Mouse (Mus musculus): ENCODE measurements around the gene 1810049J17Rik.

The 1810049J17Rik gene

DNA sequence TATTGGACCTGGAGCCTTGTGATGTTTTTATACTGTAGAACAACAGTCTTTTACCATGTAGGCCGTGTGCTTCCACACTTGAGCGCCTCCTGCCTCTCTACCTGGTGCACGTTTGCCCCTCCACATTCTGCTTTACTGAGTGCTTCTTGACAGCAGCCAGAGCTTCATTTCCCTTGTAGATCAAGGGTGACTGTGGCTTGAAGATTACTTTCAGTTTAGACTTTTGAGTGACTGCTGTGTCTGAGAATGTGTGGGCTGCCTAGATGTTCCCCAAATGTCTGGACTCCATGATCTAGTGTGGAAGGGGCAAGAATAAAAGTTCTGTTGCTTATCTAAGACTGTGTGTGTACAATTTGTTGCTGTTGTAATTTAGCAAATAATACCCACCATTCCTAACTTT is 27.3 kb upstream of the 1810049J17Rik start:
- CTCF ChIA-PET: no interaction called here

DNA sequence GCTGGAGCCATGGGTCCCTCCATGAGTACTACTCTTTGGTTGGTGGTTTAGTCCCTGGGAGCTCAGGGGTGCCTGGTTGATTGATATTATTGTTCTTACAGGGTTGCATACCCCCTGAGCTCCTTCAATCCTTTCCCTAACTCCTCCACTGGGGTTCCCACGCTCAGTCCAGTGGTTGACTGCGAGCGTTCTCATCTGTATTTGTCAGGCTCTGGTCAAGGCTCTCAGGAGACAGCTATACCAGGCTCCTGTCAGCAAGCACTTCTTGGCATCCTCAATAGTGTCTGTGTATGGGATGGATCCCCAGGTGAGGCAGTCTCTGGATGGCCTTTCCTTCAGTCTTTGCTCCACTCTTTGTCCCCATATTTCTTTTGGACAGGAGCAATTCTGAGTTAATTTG is 25.2 kb upstream of the 1810049J17Rik start:
- CTCF ChIA-PET: no interaction called here

DNA sequence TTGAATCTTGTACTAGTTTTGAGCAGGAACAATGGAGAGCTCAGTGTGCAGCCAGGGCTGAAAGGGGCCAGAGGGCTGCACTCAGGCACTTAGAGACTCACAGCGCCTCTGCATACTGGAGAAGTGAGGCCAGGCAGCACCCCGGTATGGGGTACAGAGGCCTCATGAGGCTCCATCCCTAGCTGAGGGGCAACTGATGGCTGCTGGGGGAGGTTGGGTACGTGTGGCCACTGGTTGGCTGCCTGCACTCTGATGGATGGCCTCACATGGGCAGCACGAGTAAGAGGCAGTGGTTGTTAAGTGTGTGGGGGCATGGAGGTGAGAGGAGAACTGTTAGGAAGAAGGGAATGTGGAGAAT is 19.7 kb upstream of the 1810049J17Rik start:
- CTCF ChIA-PET: no interaction called here

DNA sequence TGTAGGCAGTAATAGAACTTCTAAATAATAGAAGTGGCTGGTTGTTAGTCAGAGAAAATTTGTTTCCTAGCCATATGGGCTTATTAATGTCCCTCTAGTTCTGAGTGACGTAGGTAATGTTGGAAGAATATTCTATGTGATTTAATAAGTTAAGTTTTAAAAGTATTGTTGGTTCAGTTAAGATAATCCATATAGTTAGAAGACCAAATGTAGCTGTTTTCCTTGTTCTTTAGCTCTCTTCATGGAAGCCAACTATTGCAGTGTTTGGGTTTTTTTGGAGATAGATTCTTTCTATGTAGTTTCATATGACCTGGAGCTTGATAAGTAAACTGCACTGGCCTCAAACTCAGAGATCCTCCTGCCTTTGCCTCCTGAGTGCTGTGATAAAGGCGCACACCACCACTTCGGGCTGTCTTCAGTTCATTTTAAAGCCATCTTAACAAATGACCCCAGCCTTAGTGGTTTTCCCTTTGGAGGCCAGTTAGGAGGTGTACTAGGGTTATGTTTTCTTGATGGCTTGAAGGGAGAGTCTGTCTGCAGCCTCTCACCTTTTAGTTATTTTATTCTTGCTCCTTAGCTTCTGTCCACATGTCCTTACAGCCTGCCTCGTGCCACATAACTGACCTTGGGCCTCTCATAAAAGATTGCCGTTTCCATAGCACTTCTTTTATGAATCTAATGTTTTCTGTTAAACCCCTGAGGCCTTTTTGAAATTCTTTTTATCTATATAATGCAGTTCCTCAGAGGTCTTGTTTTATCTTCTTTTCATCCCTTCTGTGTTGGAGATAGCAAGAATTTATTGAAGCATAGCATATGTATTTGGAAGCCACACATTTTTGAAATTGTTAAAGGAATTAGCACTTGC is 19.1 kb upstream of the 1810049J17Rik start:
- CTCF ChIA-PET: no interaction called here

DNA sequence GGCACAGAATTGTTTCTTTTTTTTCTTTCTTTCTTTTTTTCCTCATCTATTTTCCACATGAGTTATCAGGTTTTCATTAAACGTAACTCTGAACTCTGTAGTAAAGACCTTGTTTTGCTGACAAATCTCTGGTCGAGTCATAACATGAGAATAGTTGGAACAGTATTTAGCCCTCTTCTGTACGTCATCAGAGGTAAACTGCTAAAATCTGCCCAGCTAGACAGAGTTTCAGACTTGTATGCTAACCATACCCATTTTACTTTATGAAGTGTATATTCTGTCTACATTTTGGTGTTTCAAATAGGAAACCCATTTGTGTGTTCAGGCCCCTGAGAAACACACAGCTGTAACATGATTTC is 16.1 kb upstream of the 1810049J17Rik start:
- CTCF ChIA-PET: no interaction called here

DNA sequence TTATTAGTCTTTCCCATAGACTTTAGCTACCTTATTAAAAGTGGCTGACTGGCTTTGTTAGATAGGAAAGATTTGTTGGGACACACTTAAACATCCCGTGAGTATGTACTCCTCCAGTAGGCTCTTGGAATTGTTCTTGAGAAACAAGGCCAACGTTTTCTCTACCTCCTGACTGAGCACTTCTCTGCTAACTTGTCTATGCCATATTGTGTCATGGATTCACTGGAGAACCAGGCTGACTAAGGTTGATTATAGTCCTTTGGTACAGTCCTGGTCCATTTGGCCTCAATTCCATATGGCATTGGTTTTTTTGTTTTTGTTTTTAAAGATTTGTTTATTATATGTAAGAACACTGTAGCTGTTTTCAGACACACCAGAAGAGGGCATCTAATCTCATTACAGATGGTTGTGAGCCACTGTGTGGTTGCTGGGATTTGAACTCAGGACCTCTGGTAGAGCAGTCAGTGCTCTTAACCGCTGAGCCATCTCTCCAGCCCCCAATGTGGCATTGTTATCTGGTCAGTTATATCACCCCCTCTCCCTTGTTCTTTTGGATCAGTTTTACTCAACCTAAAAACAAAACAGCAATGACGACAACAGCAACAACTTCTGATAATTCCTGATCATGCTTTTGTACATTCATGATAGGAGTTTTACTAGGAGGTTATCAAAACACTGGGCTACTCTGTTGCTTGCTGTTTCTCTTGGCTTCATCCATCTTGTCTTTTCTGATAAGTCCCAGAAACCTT is 15.5 kb upstream of the 1810049J17Rik start:
- CTCF ChIA-PET: no interaction called here

DNA sequence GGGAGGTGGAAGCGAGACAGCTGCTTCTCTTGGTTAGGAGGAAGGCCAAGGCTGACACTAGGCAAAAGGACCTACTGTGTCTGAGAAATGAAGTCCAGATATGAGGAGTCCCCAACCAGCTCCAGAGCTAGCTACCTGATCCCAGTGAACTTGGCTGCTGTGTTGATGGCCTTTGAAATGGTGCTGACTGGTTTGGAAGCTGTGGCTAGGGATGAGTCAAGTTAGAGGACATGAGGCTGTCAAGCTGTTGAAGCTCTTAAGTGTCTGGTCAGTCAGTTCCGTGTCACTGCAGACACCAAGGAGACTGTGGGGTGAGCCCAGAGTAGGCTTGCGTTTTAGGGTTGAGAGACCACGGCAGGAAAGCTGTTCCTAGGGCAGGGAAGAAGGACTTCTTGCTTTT is 12.7 kb upstream of the 1810049J17Rik start:
- CTCF ChIA-PET: no interaction called here

DNA sequence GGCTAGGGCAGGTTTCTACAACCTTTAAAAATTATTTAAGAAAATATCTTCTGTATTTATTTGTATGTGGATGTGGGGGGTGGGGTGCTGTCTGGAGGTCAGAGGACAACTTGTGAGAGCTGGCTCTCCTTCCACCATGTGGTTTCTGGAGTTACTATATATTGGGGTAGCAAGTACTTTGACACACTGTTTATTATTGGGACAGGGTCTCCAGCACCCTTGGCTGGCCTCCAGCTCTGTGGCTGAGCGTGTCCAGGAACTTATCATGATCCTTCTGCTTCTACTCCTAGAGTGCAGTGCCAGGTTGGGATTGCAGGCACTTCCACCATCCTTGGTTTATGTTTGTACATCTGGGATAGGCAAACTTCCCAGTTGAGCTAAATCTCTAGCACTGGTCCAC is 9.6 kb upstream of the 1810049J17Rik start:
- CTCF ChIA-PET: no interaction called here

DNA sequence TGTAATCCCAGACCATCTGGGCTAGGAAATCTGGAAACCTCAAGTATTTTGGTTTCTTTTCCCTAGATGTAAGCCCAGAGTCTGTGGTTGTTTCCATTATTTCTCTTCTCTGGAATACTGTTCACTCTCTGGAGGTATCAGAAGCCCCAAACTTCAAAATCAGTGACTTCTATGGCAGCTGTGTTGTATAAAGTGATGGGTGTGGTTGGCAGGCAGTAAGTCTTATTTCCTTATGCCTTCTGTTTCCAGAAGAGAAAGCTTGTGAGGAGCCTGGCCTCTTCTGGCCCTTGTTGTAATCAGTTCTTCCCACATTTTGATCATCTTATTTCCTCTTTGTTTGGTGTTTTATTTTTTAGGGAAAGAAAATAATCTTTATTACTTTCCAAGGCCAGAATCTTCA is 9.2 kb upstream of the 1810049J17Rik start:
- CTCF ChIA-PET: no interaction called here

DNA sequence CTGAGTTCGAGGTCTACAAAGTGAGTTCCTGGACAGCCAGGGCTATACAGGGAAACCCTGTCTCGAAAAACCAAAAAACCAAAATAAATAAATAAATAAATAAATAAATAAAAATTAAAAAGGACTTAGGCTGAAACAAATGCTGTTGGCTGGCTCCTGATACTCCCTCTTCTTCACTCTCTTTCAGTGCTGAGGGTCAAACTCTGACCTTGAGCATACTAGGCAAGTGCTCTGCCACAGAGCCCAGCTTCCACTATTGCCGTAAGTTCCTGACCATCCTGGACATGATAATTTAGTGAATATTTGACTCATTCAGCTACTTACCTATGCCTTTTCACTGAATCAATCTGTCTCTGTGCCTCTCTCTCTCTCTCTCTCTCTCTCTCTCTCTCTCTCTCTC is 8.7 kb upstream of the 1810049J17Rik start:
- CTCF ChIA-PET: interaction anchor here (0.6 kb wide), 1 partner anchor 14 kb away, joined by 3 read pairs; no protein-coding TSS in a partner anchor

DNA sequence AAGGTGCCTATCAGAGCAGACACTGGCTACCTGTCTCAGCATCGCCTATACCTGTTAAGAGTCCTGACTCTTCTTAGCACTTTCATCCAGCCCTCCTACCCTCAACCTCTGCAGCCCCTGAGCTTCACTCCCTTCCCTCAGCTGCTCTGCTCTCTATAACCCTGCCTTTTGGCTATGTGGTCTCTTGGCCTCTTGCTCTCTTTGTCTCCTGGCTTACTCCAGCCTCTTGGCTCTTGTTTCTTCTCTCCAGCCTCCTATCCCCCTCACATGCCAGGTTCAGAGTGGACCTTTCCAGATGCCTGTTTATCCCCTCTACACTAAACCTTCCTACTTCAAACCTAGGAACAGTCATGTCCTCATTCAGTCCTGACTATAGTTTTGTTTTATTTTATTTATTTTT is 2.6 kb upstream of the 1810049J17Rik start:
- CTCF ChIA-PET: no interaction called here

DNA sequence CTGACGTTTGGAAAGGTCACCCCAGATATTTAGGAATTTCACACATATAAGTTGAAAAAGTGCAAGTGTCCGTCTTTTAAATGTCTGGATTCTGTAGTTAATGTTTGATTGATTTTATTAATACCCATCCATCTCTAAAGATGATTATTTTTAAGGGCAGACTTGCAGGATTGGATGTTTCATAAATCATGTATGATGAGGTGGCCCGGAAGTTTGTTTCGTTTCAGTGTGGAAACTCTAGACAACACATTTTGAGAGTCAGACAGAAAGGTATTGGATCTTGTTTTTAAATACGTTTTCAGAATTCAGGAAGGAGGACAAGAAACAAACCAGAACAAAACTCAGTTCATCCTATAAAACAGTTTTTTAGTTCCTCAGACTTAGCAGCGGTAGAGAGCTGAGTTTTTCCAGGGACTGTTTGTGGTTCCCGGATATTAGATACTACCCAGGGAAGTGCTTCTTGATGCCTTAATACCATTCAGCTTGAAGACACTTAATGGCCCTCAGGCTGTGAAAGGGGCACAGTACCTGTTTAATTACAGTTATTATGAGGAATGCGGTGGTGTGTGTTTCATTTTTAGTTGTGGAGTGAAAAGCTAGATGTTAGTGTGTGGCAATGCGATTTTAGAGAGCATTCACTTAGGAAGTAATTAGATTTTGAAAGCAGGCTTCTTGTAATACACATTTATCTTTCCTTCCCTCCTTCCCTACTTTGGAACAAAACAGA is 1.1 kb upstream of the 1810049J17Rik start:
- CTCF ChIA-PET: no interaction called here

DNA sequence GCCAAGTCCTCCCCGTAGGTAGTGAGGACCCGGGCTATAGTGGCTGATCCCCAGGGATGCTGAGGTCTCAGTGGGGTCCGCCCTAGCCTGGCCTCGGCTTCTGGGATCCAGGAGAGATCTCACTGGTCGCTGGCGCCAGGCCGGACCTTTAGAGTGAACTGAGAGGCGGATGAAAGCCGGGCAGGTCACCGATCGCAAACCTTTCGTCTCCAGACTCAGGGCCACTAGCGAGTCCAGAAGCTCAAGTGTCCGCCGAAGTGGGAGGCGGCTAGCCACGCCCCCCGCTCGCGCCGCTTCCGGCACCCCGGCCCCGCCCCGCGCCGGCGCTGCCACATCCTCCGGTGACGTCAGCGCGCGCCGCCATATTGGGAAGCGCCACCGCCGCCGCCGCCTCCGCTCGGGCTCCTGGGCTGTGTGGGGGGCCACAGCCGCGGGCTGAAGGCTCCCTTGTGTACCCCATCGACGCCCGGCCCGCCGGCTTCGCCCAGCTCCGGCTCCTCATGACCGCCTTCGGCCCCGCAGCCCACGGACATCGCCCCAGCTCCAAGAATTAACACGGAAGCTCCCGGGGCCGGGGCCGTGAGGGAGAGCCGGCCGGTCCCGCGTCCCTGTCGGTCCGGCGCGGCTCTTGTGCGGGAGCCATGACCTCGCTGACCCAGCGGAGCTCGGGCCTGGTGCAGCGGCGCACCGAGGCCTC is 460 bp downstream of the 1810049J17Rik start, which contains the start of gene Golph3:
Gene Golph3 (plus strand): TSS at position 360 of the 697 bp plus-strand sequence.
- CTCF ChIA-PET: no interaction called here

DNA sequence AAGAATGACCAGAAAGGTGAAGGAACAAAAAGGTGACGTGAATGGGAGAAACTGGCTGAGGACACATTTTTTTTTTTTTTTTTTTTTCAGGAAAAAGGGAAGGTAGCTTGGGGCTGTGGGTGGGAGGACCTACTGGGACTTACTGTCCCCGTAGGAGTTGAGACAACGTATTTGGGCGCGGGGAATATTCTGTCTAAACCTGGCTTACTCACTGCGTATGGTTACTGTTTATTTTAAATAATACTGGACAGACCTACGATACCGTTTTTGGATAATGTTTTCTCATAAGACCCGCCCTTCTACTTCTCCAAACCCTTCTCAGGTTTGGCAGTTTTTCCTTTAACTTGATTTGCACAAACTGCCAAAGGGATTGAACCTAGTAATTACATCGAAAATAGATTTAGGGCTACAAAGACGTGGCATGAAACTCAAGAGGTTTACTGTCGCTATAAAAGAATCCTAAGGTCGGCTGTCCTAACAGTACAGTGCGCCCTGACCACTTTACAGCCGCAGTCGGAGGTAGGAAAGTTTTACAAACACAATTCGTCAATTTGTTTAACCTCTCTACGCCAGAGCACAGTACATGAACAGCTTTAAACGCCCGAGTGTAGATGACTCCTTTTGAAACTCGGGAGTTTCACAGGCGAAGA is 1.1 kb downstream of the 1810049J17Rik start:
- CTCF ChIA-PET: interaction anchor here (0.6 to 0.7 kb wide), 2 partner anchors 69 to 89 kb away, joined by 4 to 6 read pairs; no protein-coding TSS in a partner anchor

DNA sequence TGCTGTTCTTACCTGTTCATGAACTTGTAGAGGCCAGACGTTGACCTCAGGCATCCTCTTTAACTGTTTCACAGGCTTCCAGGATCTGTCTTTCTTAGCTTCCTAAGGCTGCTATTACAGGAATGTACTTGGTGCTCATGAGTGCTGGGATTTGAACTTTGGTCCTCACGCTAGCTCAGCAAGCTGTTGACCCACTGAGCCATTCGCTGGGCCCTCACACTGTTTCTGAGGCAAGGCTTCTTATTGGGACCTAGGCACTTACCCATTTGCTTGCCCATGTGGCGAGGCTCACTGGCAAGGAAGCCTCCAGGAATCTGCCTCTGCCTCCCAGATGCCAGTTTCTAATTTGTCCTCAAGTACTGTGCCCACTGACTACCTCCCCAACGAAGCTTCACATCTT is 1.8 kb downstream of the 1810049J17Rik start:
- CTCF ChIA-PET: interaction anchor here (0.7 kb wide), 1 partner anchor 89 kb away, joined by 6 read pairs; no protein-coding TSS in a partner anchor

DNA sequence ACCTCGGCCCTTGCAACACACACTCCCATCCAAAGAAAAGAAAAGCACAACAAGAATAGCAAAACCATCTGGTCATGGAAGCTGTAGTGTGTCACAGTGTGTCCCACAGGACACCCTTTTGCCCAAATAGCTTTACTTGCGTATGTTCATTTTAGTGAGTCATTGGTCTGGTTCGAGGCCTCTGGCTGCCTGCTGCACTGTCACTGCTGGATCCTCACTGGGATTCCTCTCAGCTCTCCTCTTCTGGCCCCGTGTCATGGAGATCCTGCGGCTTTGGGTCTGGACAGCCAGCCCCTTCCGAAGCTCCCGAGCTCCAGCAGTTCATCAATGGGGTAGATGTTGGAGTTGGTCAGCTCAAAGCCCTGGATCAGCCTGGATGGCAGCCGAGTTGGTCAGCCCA is 3.2 kb downstream of the 1810049J17Rik start:
- CTCF ChIA-PET: interaction anchor here (0.6 kb wide), 1 partner anchor 58 kb away, joined by 7 read pairs; no protein-coding TSS in a partner anchor

DNA sequence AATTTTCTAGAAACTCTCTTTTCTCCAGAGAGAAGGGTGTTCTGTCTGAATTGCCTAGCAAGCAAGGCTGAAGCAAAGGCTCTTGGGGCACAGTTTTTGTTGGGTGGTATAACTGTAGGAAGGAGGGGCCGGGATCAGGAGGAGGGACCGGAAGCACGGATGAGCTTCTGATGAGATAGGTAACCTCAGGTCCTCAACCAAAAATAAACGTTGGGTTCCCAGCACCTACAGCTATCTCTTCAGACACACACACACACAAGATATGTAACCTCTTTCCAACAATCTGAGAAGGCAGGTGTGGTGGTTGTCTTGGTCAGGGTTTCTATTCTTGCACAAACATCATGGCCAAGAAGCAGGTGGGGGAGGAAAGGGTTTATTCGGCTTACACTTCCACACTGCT is 4.4 kb downstream of the 1810049J17Rik start:
- CTCF ChIA-PET: no interaction called here

DNA sequence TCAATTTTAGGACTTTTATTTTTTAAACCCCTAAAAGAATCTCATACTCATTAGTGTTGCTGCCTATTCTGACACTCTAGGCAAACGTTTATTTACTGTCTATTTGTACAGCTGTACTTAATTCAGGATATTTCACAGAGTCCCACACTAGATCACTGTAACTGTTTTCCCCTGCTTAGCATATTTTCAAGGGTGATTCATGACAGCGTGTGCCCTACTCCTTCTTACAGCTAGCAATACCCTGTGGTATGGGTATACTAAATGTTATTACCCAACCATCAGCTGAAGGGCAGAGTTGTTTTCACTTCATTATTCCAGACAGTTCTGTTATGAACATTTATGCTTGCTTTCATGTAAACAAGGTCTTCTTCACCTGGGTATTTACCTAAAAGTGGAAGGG is 5.7 kb downstream of the 1810049J17Rik start:
- CTCF ChIA-PET: no interaction called here

DNA sequence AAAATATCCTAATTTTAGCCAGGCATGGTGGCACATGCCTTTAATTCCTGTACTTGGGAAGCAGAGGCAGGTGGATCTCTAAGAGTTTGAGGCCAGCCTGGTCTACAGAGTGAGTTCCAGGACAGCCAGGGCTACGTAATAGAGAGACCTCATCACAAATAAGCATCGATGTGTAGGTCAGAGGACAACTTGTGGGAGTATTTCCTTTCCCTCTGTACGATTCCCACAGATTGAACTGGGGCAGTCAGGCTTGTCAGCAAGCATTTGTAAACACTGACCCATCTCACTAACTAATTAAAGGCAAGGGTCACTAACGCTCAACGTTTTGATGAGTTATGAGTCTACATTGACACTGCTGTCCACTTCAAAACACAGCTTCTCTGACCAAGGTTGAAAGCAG is 7.1 kb downstream of the 1810049J17Rik start:
- CTCF ChIA-PET: no interaction called here

DNA sequence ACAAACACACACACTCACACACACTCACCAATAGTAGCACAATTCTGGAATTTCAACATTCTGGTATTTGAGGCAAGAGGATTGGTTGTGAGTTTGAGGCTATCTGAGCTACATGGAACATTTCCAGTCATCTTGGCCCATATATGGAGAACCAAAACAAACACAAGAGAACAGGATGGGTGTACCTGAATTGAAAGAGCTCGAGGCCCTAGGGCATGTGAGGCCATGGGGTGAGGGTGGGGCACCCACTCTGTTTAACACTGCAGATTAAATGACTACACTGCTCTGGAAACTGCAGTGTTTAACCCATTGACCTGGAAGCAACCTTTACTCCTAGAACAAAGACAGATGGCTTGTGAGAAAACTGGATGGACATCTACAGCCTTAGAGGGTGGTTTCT is 8.4 kb downstream of the 1810049J17Rik start:
- CTCF ChIA-PET: no interaction called here

DNA sequence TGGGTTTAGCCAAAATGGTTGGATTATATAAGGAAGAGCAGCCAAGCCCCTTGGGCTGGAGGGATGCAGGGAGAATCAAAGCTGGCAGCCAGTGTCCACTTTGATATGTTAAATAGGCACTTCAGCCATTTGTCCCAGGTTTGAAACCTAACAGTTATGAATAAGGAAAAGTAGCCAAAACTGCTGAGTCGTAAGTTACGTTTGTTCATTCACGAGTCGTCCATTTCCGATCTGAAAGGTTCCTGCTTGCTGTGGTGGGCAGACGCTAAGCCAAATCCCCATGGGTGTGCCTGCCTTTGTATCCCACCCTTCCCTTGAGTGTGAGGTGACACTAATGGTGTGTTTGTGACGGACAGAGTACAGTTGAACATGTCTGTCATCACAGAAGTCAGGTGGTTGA is 10.2 kb downstream of the 1810049J17Rik start:
- CTCF ChIA-PET: no interaction called here

Measured in spleen, embryonic (tissue).